Mouse (Mus musculus) adrenal gland, postnatal 14 days (tissue): ENCODE measurements at regions not wholly inside any gene's neighbourhood (a gene's known extent, or its start where the extent isn't known, plus 50 kb on each side); places are given as distances from the start of the nearest gene placed in this dataset.

ENCODE experiments used
- DNase-seq: peaks from one replicate; pipeline ENCODE4 v3.0.0; 2021; ENCODE audit warnings: mixed read lengths

DNA sequence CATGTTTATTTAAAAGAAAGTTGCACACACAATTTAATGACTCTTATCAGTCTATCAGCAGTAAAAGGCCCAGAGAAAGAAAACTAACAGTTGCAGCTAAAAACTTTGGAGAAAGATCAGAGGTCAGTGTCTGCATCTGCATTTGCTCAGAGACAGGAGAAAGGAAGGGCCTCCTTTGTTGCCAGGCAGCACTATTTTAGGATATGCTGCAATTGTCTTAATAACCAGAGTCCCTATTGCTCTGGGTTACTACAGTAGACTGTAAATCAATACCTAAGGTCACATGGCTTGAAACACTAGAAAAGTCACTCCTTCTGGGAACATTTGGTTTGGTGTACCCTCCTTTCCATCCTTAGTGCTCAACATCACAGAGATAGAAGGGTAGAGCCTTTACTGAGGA, 175.7 kb downstream of the Hdgfl1 start:
- DNase-seq: no peak

DNA sequence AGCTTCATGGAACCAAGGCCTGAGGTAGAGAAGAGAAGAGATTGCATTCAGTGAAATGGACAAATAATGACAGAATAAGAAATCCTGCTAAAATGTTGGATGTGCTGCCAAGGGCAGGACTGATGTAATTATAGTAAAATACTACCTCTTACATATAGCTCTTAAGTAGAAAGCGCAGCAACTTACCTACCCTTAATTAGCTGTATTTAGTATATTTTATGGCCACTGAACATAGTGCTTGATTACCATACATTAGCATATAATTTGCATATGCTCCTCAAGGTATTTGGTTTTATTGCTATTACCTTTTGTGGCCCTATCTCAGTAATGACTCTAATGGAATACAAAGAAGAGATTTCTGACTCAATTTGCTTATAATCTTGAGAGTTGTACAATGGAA, 176.2 kb downstream of the Hdgfl1 start:
- DNase-seq: no peak

DNA sequence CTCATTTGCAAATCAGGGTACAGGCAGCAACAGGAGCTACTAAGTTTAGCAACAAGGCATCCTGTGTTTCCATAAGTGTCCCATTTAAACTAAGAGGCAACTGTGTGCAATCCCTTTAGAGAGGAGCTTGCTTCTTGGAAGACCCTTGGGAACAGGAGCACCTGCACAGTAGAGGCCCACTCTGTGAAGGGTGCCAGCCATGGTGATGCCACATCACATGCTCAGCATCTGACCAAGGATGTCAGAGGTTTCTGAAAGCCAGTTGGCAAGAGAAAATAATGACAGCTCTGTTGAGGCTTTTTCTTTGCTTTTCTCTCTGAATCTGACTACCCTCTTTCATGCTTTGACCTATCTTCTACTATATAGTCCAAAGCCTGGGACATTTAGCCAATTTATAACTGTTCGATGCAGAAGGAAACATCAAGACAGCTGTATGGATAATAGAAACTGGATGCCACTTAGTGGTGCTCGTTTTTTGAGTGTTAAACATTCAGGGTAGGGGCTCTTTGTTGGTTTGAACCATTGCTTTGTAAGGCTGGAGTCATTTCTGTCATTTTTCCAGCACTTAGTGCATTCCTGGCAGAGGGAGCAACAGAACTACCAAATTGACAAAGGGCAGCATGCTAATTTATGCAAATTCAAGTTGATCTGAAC, 193.9 kb downstream of the Hdgfl1 start:
- DNase-seq: no peak

DNA sequence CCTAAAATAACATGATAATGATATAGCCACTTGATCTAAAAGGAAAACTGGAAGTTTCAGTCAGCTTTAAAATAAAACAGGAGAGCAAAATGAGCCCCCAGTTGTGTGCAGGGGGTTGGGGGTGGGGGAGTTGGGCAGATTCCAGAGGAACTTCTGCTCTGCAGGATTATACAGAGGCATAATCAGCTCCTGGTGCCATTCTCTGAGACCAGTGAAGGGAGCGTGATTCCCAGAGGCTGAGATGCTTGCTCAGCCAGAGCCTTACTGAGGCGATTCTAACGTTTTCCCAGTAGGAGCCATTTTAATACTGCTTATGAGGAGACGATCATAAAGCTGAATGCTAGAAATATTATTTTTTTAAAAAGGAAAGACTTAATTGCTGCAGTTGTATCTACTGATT, 200.5 kb downstream of the Hdgfl1 start:
- DNase-seq: no peak

DNA sequence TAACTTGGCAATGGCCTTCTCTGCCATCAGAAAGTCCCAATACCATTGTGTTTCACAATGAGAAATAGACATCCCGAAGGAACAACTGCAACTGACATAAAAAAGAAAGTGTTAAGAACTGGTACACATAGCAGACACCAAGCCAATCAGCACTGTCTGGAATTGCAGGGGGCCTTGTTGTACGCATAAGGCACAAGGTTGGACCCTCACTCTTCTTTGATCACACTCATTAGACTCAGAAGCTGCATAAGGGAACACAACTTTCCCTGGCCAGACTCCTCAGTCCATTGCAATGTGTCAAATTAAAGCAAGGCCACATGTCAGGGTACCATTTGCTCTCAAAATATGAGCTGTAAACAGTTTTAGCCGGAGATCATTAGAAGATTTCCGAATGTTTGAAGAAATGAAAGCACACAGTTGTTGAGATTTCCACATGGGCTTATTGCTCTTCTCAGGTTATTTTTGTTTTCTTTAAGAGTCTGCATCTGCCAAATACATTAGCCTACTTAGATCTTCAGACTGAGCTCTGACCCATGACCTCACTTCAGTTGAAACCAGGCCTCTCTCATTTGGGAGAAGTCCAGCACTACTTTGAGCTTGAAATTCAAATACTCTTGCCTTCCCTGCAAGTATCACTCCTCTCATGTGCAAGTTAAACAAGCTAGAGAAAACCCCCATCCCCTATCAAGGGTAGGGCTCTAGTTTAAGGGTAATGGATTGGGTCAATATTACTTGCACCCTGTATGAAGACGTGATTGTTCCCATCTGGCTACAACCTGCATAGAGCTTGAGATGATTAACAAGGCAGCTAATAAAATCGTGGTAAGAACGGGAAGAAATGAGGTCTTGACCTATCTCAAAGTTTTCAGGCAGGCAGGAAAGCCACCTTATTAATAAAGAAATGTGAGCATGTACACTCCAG, 204.8 kb downstream of the Hdgfl1 start:
- DNase-seq: no peak

DNA sequence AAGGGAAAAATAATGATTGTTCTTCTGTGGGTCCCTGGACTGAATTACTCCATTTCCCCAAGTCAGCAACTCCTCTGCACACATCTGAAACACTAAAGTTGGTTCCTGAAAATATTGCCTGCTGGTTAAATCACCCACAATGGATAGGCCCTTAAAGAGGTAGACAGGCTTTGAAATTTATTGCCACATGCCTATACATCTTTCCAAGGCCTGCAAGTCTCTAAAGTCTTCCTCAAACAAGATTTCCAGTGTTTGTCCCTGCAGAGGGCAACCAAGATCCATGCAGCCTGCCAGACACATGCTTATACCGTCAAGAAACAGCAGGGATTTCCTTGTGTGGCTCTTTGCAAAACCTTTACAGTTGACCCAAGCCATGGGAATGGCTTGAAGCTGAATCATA, 211.6 kb downstream of the Hdgfl1 start:
- peak; percentile 8 for DNase-seq

DNA sequence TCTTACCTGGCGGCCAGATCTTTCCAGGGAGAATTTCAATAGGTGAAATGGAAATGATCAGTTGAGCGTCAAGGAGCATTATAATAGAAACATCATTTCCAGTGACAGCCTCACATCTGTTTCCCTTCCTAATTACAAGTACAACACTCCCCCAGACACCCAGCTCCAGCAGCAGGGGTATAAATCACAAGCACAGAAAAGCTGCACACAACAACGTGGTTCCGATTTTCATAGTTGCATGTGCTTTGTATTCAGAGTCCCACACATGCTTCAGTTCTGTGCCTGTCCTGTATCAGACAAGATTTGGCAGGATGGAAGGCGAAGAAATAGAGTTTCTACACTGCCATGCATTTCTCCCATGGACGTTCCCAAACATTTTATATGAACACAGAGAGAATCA, 215.7 kb downstream of the Hdgfl1 start:
- no peak for DNase-seq

DNA sequence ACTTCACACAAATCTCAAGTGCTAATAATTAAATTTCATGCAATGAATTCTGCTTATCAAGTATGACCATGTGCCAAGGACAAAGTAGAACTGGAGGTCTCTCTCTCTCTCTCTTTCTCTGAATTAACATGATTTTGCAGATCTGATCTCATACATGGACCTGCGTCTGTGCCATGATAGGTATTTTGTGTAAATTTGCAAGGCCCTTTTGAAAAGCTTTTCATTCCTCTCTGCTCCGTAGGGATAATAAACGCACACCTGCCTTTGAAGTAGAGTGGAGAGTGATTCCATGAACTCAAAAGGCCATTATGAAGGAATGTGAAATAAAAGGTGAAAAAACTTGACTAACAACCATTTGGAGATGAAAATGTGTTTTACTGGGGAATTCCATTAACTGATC, 217.8 kb downstream of the Hdgfl1 start:
- DNase-seq: no peak

DNA sequence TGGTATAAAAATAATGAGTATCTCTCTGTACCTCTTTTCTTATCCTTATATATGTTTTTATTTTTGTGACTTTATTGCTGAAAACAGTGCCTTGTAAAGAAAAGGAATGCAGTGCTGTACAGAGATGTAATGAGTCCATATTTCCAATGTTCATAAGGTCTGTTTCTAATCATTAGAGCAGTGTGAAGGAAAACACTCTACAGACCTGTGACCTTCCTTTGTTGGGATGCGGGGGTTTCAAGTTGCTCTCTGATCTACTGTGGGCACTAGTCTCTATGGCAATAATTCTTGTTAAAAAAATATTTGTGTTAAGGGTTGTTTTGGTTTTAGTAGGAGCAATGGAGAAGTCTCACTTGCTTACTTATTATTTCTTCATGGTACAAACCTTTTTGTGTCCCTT, 231.0 kb downstream of the Hdgfl1 start:
- no peak for DNase-seq

DNA sequence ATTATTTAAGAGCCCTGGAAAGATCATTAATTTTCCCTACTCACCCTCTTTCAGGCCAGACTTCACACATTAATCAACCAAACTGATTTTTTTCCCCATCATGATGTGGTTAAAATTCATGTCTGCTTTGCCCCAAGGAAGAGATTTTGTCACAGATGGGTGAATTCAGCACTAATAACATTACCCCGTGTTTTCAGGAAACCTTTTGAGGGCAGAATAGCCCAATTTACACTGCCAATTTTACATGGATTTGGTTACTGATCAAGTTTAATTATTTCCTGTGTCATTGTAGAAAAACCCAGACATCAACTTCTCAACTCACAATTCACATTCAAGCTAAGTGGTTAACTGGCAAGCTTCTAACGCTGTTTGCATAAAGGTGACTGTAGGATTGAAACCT, 233.4 kb downstream of the Hdgfl1 start:
- no peak for DNase-seq

DNA sequence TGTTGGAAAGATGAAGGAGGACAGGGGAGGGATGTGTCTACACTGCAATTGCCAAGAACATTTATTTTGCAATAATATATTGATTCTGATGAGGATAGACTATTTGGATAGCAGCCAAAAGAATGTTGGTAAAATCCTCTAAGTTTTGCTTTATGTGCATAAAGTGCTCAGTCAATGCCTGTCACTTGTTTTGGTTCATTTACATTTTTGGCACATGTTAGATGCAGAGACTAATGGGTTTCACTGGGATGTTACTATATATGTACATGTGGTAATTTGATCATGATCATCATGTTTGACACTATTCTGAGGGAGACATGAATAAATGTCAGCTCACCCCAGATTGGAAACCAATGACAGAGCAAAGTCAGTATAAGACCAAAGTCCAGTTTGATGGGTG, 237.2 kb downstream of the Hdgfl1 start:
- DNase-seq: no peak

DNA sequence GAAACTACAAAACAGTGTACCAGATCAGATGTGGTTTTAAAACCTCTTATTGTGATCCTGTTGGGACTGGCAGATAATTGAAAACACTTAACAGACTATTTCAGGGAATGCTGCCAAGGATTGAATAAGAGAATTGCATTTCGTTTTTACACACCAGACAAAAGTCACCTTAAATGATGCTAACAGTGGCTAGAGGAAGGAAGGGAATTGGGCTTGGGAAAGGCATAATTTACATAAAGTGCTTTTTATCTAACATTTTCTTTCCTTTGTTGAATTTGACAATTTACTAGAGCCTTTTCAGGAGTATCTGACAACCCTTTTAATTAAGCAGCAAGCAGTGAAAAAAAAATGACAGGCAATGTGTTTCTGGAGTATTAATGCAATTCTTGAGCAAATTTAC, 250.9 kb downstream of the Hdgfl1 start:
- DNase-seq: no peak

DNA sequence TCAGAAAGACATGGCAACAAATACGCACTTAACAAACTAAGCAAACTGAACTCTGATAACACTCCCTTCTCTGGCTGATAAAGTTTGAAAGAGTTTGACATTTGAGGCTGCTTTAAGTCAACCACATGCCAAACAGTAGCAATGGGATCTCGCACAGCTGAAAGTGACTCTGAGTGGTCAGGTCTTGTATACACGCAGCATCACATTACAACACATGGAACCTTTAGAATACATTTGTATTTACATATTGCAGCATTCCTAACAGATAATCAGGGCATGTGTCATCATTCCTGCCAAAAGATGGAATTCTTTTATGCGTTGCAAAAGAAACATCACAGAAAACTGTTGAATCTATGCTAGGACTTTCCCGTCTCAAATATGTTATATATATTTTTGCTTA, 251.5 kb downstream of the Hdgfl1 start:
- no peak for DNase-seq

DNA sequence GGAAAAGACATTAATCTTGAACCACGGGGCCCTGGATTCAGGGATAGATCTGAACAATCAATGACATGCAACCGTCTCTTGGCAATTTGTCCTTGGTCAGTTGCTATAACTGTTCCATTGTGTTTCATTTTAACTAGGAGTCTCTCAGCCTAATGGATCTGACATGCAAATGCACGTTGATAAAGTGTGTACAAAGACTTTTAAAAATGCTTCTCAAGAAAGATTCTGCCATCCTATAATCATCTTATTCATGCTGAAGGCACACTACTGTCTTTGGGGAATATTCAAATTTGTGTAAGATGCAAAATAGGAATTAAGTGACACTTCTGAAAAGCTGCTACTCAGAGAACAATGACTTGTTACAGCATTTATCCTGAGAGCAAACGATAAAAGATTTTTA, 252.3 kb downstream of the Hdgfl1 start:
- DNase-seq: no peak

DNA sequence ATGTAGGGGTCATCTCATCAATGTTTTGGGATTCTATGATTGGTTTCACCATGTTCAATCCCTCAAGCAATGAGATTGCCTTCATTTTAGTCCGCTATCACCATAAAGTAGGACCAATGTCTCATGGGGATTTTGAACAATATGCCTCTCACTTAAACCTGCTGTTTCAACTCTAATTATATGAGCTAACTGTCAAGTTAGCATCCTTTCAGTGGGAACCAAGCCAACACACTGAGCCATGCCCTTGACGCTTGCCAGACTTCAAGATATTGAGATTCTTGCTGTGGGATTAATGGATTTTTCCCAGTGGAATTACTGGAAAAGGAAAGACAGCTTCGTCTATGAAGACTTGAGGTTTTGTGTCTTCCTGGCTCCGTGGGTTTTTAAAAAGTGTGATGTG, 259.5 kb downstream of the Hdgfl1 start:
- no peak for DNase-seq

DNA sequence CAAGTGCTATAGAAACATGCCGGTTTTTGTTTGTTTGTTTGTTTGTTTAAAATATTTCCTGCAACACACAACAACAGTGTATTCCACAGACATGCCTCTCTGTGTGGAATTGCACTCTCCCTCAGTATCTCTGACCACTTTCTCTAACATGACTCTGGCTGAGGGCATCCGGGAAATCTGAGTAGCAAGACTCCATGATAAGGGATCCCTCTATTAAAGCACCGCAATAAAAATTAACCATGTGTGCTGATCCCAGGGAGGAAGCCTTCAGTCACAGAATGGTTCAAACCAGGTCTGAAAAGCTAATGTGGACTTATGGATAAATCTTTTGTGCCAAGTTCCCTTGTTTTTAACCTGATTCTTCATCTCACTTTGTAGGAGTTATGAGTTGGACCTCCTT, 260.1 kb downstream of the Hdgfl1 start:
- DNase-seq: no peak

DNA sequence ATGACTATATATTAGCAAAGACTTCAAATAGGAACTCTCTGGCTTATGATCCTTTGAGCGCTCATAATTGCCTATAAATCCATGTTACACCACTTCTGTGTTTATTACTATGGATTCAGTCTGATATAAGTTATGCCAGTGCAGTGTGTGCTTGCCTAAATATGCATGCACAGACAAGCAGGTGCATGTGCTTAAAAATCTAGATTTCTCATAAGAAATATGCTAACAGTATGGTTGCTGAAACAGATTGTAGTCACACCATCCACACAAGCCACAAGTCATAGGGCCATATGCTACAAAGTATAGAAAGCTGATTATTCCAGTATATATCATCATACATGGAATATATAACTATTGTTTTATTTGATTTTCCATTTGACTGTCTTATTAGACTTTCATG, 266.2 kb downstream of the Hdgfl1 start:
- DNase-seq: no peak

DNA sequence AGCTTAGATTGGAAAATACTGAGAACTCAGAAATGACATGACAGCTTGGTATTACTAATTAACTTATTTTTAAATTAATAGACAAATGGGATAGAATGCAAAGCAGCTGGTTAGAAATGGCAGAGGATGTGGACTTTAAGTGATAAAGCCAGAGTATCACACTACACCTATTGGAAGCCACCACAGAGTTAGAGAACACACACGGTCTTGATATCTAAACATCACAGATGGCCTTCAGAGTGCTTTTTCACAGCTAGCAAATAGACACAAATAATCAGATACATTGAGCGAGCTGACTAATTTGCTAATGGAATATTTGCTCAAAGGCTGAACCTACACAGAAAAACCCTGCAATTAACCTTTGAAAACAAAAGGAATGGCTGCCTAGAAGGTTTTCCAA, 272.9 kb downstream of the Hdgfl1 start:
- DNase-seq: no peak

DNA sequence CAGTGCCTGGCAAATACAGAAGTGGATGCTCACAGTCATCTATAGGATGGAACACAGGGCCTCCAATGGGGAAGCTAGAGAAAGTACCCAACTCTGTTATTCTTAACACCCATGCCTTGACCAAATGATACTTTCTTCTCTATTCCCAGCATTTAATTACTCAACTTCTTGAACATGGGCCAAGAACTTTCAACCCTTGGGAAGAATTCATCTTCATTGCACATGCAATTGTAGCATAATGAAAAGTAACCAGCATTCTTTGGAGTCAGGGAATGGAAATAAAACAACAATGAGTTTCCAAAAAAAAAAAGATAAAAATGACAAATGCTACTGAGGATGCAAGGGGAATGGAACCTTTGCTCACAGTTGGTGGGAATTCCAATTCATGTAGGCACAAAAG, 274.1 kb downstream of the Hdgfl1 start:
- DNase-seq: no peak

DNA sequence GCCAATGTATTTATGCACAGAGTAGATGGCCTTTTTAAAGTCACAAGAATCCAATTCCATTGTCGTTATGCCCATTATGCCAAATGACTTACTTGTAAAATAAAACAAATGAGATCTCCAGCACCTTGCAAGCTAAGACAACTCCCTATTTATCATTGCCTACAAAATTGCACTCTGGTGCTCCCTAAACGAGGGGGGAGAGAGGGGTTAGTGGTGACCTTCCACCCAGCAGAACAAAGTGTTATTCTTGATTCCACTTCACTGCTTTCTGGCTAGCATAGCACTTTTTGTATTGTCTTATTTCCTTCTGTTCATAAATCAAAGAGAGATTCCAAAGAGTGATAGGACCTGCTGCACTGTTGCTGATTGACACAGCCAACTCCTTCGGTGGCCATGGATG, 300.6 kb downstream of the Hdgfl1 start:
- no peak for DNase-seq

DNA sequence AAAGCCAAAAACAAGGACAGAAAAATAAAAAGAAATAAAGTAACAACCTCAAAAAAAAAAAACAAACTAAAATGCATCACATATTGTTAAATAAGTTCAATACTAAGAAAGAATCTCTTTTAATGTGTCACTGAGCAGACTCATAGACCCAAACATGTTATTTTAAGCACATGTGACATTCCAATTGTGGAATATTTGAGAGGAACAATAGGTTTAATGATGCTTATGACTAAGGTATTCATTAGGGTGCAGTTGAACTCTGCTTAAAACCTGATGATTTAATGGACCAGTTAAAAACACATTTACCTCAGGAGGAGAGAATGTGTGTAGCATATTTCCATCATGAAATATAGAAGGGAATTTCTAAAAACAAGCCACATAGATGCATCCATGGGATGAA, 302.4 kb downstream of the Hdgfl1 start:
- no peak for DNase-seq

DNA sequence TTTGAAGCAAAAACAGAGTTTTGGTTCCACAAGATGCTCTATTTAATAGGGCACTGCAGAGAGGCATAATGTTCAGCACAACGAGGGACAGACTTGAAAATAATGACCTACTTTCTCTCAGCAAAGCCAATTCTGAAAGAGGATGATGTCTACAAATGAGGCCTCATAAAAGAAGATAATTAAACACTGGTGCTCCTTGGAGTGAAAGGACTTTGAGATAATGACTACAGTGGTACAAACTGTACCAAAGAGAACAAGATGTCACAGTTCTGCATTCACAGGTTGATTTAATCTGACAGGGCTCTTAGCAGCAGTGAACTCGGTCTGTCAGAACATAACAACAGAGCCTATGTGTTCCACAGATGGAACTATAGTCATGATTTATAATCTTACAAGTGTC, 305.4 kb downstream of the Hdgfl1 start:
- DNase-seq: no peak

DNA sequence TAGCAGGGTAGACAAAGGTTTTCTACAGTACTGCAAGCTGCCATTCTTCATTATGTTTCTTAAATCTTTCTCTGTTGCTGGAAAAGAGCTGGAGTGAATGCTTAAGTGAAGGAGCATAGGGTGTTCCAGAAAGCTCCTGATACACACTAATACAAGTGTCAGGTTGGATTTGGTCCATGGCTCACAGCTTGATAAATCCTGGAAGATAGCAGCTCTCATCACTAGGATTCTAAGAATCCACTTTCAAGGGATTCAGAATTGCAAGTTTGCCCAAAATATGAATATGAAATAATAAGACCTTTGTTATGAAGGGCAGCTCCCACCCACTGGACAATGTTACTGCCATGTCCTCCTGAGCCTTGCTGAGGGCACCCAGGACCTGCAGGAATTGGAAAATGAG, 305.9 kb downstream of the Hdgfl1 start:
- no peak for DNase-seq
